Mouse (Mus musculus) A20 (cell line): ENCODE measurements around the gene Tfr2.
"Not testable (repeated sequence)": the region's sequence is repeated elsewhere in the genome, so short reads cannot be mapped to it uniquely, and the experiment has no call there.

Source experiments
- DNase-seq: peaks from one replicate; pipeline ENCODE4 v3.0.0-alpha.2; 2011; ENCODE audit warnings: low read depth, low spot score

The Tfr2 gene

DNA sequence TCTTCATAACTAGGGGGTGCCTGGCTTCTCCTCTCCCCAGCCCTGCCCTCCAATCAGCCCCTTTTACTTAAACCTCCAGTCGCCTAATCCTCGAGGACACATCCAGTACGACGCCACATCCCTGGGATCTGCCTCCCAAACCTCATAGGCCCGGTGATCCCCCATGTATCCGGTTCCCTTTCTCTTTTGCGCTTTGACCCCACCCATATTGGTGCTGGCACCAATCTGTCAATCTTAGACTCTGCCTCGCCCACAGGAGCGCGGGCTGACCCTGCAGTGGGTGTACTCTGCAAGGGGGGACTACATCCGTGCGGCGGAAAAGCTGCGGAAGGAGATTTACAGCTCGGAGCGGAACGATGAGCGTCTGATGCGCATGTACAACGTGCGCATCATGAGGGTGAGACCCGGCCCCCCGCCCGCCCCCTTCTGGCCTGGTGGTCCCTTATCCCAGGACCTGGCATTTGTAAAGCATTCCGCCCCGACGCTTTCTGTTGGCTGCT lies 14.1 kb downstream of the Tfr2 start:
- no peak for DNase-seq

DNA sequence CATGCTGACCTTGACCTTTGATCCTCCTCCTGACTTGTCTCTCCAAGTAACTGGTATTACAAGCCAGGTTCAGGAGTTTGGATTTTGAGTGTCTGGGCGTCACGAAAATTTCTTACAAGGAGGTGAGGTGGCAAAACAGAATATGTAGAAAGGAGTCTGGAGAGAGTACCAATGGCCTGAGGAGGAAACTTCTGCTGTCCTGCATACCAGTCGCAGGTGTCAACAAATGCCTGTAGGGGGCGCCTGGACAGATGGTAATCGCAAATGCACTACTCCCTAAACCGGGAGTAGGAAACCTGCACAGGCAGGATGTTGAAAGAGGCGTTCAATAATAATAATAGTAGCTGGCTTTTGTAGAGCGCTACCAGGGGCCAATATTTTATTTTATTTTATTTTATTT lies 15.3 kb downstream of the Tfr2 start:
- DNase-seq: peak; percentile 61

- DNase-seq: no peak
These were observed 20.9 kb downstream of the Tfr2 start for GRCm38 (mm10) chr5:137590507-137590906.

- peak; percentile 70 for DNase-seq
These were observed 26.3 kb downstream of the Tfr2 start for GRCm38 (mm10) chr5:137595921-137596320.

GRCm38 (mm10) chr5:137596601-137597261 lies 27.1 kb downstream of the Tfr2 start:
- peak; percentile 88 for DNase-seq

DNA sequence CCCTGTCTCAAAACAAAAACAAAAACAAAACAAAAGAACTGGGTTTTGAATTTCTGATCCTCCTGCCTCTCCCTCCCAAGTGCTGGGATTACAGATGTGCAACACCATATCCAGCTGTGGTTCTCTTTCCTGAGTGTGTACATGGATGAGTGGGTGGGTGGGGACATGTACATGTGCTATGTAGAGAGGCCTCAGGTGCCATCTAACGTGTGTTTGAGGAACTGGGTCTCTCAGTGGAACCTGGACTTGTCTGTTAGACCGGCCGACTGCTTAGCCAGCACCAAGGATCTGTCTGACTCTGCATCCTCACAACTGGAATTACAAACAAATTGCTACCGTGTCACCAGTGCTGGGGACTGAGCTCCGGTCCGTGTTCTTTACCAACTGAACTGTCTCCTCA lies 28.0 kb downstream of the Tfr2 start:
- DNase-seq: peak; percentile 72

DNA sequence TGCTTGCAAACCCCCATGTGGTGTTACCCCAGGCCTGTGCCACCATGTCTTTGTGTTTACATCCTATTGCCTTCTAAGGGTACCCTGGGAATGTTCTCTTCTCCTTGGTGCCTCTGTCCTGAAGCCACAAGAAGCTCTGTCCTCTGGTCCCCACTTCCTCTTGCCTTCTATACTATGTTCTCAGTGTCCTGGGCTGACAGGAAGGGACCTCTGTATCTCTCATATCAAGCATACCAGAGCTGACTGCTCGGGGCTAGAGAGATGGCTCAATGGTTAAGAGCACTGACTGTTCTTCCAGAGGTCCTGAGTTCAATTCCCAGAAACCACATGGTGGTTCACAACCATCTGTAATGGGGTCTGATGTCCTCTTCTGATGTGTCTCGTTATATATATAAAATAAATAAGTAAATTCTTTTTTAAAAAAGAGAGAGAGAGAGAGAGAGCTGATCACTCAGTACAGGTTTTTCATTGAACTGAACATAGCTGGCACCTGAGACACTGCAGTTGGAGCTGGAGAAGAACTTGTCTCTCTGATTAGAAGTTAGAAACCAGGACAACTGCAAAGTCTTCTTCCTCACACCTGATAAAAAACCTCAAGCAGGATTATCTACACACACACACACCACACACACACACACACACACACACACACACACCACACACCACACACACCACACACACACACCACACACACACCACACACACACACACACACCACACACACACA lies 28.6 kb downstream of the Tfr2 start:
- no peak for DNase-seq

DNA sequence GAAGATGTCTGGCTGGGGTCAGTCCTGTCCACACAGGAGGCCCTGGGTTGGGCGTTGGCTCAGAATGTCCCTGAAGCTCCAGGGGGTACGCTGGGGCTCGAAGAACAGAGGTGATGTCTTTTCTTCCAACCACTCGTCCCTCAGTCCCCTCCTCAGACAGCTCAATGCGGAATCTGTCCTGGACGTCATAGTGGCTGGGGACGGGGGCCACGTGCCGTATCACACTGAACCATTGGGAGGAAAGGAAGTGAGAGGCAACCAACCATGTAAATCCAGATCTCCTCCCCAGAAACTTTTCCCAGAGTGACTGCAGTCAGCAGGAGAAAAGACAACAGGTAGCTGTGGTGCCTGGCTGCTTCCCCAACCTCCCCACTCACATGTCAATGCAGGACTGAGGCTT lies 30.0 kb downstream of the Tfr2 start:
- DNase-seq: no peak

DNA sequence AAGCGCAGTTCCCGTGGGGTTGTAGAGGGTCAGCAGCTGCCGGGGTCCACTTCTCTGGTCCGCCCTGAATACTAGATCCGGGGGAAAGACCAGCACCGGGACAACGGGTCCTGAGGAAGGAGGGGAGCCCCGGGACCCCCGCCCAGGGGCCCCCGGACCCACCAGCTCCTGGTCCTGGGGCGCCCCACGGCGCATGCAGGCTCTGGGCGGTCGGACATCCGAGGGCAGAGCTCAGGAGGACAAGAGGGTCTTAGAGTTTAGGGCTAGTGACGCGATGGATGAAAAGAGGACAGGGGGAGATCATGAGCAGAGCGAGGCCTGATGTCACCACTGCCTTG lies 30.6 kb downstream of the Tfr2 start:
- no peak for DNase-seq

- DNase-seq: peak; percentile 99
These were observed 31.2 kb downstream of the Tfr2 start, which contains the start of gene Mospd3 for GRCm38 (mm10) chr5:137600619-137601364. Gene Mospd3 (minus strand): TSS chr5:137601058.

GRCm38 (mm10) chr5:137601365-137601729 lies 31.7 kb downstream of the Tfr2 start:
- no peak for DNase-seq

GRCm38 (mm10) chr5:137607860-137608653 lies 38.4 kb downstream of the Tfr2 start:
- no peak for DNase-seq

DNA sequence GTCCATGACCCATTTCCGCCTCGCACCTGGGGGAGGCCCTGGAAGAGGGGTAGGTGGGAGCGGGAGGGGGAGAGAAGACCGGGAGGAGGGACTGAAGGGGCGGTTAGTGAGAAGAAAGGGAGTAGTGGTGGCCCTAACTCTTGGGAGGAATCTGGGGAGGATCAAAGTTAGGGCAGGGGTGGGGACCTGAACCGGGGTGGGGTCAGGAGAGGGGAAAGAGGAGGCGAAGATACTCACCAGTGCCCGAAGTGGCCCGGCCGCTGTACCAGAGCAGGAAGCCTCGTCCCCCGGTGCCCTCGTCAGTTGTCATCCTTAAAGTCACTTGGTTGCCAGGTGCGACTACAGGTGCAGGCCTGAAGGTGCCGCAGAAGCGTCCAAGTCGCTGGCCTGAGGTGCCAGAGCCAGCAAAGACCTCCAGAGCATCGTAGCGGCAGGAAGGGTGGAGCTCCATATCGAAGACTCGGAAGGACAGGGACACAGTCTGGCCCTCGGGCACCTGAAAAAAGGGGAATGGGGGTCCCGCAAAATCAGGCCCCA lies 39.1 kb downstream of the Tfr2 start:
- no peak for DNase-seq

GRCm38 (mm10) chr5:137609292-137609691 lies 39.7 kb downstream of the Tfr2 start:
- no peak for DNase-seq

- no peak for DNase-seq
These were observed 40.4 kb downstream of the Tfr2 start for GRCm38 (mm10) chr5:137610056-137610455.

DNA sequence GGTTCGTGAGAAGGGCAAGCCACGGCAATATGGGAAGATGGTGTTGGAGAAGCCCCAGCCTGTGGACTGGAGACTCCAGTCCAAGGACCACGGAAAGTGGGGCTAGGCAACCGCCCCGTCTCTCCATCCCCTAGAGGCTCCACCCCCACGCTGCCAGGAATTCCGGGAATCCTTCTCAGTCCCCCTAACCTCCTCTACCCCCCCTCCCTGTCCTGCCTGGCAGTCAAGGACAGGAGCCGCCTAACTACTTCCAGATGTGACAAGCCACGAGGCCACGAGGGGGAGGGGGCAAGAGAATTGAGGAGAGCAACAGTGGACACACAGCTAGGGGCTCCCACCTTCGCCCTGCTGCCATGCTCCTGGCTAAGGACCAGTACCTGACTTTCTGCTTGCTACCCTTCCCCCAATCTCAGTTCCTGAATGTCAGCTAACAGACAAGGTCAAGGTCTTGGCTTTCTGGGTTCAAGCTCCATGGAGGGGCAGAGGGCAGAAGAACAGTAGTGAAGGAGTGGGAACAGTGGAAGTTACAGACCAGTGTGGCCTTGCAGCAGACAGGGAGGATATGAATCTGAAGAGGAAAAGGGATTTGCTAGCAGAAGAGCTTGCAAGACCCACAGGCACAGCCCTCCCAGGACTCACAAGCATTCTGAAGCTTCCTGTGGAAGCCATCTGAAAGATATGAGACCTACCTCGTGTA lies 41.1 kb downstream of the Tfr2 start:
- no peak for DNase-seq

- DNase-seq: no peak
These were observed 41.6 kb downstream of the Tfr2 start for GRCm38 (mm10) chr5:137611245-137611602.

GRCm38 (mm10) chr5:137613076-137613475 lies 43.4 kb downstream of the Tfr2 start:
- no peak for DNase-seq

GRCm38 (mm10) chr5:137613550-137613949 lies 43.9 kb downstream of the Tfr2 start, which contains the start of gene Pcolce:
Gene Pcolce (minus strand): TSS chr5:137613784.
- no peak for DNase-seq

DNA sequence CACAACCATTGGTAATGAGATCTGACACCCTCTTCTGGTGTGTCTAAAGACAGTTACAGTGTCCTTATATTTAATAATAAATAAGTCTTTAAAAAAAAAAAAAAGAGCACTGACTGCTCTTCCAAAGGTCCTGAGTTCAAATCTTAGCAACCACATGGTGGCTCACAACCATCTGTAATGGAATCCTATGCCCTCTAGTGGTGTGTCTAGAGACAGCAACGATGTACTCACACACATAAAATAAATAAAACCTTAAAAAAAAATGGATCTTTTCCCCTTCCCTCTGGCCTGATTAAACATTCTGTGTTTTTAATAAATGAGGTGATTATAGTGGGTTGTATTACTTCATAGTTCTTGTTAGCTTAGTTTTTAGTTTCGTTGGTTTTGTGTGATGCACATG lies 45.3 kb downstream of the Tfr2 start:
- DNase-seq: not testable (repeated sequence)

DNA sequence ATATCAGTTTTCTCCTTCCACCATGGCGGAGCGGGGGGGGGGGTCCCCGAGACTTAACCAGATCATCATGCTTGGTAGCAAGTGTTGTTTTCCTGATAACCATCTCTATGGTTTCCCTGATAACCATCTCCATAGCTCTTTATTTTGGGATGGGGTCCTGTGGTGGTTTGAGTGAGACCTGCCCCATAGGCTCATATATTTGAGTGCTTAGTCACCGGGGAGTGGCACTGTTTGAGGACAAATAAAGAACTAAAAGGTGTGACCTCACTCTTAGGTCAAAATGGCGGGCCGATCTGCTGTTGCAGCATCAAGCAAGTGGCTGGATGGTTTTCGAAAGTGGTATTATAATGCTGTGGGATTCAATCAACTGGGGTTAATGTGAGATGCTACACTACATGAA lies 45.7 kb downstream of the Tfr2 start:
- DNase-seq: no peak
